ENCODE assay signal across 1 mouse cellular context in the genomic region with DNA sequence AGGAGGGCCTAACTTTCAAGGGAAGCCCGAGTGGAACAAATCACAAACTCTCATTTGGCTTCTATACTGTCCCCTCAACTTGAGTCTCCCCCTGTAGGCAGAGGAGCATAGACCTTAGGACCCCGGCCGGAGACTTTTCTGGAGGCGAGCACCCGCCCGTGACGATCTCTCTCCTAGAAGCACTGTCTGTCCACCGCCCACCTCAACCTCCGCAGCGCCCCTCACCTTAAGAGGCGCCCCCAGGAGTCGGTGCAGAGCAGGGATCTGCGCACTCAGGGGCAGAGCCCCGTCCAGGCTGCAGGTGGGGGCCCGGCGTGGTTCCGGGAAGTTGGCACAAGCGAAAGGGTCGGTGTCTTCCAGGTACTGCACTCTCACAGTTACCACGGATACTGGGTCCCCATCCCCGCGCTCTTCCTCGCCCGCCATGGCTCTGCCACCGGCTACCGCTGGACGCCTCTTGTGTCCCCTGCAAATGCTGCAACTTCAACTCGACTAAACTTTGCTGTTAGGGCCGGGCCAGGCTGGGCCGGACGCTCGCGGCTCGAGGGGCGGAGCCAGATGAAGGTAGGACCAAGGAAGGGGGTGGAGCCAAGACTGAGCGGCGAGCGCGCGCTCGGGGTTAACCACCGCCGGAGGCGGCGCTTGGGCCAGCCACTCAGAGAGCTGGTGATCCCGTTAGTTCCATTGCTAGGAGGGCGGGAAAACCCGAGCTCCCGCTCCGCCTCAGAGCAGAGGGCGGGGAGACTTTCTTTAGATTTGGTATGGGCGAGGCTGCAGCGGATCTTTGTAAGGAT.
TF ChIP-seq lines count a peak whose summit lies in the region.

Fhod1 (minus strand) TSS at position 526 of the 794 bp plus-strand sequence.

TF ChIP-seq in CH12.LX, 34 proteins besides CTCF, POLR2A, EP300 and RAD21 (continued from another document):
- TF ChIP-seq MAZ (IDR thresholded peaks at IDR 0.05; ENCODE audit: low read depth, low read length), result peak; percentile 33; the same call in 1 of the 2 replicates
